Mouse (Mus musculus): Measurements from ENCODE around the gene Stk38l.
"Not testable (repeated sequence)": the region's sequence is repeated elsewhere in the genome, so short reads cannot be mapped to it uniquely, and the experiment has no call there.

The Stk38l gene

GRCm38 (mm10) chr6:146770808-146771207, 46.0 kb downstream of the Stk38l start:
- CTCF ChIA-PET = no interaction called here

GRCm38 (mm10) chr6:146775864-146776263, 51.1 kb downstream of the Stk38l start:
- CTCF ChIA-PET = not testable (repeated sequence)

- CTCF ChIA-PET = no interaction called here
Observed at GRCm38 (mm10) chr6:146776610-146777389, 52.0 kb downstream of the Stk38l start.

GRCm38 (mm10) chr6:146778055-146778454, 53.3 kb downstream of the Stk38l start:
- CTCF ChIA-PET = no interaction called here

- CTCF ChIA-PET = interaction anchor here (0.6 kb wide), 2 partner anchors 13 to 704 kb away, joined by 3 read pairs; no protein-coding TSS in a partner anchor
Observed at GRCm38 (mm10) chr6:146781566-146781965, 56.8 kb downstream of the Stk38l start.

GRCm38 (mm10) chr6:146793527-146793926, 68.7 kb downstream of the Stk38l start:
- CTCF ChIA-PET = no interaction called here

DNA sequence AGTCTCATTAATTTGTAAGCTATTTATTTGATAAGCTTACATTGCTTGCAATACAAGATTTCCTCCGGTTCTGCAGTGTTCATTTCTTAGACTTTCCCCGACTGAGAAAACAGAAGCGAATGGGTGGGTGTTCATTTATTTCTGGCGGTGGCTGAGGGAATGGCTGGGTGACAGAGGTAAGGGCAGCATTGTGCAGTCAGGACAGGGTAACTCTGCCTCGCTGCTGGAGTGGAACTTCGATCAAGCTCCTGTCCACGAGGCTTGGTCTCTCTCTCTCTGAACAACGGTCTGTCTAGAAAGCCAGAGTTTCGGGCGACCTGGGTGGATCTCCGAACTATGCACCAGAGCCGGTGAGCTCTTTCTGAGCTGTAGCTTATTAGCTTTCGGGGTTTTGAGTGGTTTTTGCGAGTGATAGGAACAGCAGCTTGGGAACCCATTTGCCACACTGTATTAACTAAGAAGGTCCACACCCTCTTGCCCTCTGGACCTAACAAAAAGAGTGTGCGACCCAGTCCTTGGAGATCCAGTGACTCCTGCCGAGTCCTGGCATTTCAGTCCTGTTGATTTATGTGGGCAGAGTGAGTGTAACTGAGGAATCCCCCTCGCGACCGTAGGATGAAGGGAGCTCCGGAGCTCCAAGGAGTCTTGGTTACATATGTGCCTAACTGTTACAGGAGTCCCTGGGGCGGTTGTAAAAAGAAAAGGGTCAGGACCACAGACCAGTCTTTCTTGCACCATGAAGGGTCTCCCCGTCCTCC, 70.5 kb downstream of the Stk38l start:
- CTCF ChIA-PET = interaction anchor here (0.6 kb wide), 2 partner anchors 13 to 14 kb away, joined by 3 read pairs; no protein-coding TSS in a partner anchor

- CTCF ChIA-PET = no interaction called here
Observed at GRCm38 (mm10) chr6:146795924-146796545, 71.2 kb downstream of the Stk38l start, which contains the start of gene Arntl2. Gene Arntl2 (plus strand): TSS chr6:146796055.

DNA sequence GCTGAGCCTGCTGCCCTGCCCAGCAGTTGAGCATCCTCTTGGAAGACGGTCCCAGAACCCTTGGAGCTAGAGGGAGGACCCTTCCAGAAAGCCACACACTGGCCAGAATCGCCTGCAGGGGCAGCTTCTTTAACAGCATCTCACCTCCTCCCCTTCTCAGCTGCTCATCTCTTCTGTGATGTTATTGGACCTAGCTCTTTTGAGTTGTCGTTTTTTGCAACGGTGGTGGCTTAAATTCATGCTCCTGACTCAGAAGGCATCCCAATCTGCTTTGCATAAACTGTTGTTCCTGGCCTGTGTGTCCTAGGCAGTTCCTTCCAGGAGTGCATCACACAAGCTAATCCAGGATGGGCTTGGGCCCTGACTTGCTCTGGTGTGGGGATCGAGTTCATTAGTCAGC, 72.7 kb downstream of the Stk38l start:
- CTCF ChIA-PET = no interaction called here

DNA sequence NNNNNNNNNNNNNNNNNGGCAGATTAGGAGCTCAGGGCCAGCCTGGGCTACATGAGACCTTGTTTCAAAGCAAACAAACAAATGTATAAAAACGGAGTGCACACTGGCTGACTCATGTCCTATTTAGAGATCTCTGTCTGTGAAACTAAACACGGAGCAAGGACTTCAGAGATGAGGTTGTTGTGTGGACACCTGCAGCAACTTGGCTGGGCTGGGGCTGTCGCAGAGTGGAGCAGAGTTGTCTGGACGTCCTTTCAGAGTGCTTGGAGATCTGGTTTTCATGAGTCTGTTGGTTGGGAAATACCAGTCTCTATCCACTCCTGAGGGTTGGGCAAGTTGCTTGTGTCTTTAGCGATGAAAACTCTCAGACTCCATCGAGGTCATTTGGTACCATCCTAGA, 85.2 kb downstream of the Stk38l start:
- CTCF ChIA-PET = no interaction called here

DNA sequence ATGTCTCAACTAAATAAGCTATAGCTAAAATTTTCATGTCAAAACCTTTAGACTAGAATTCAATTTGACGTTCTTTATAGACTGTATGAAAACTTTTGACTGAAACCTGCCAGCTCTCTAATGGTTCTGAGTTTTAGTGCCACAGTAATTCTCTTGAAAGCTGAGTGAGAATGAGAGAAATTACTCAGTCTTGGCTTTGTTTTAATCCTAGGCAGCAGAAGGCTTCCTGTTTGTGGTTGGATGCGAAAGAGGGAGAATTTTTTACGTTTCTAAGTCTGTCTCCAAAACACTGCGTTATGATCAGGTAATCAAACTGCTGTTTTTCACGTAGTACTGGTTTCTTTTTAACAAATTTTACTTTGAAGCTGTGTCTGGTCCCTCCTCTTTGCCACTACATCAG, 88.2 kb downstream of the Stk38l start:
- CTCF ChIA-PET = no interaction called here

GRCm38 (mm10) chr6:146820177-146820965, 95.6 kb downstream of the Stk38l start:
- CTCF ChIA-PET = no interaction called here

DNA sequence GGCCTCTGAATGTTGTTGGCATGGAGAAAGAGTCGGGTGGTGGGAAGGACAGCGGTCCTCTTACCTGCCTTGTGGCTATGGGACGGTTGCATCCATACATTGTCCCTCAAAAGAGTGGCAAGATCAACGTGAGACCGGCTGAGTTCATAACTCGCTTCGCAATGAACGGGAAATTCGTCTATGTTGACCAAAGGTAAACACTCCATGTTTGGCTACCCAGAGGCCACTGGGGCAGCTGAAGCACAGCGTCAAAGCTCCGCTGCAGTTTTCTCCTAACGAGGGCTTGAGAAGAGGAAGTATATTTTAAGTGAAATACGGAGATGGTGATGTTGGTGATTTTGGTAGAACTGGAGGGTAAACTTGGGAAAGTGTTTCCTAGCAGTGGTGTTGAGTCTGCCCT, 97.2 kb downstream of the Stk38l start:
- CTCF ChIA-PET = no interaction called here

DNA sequence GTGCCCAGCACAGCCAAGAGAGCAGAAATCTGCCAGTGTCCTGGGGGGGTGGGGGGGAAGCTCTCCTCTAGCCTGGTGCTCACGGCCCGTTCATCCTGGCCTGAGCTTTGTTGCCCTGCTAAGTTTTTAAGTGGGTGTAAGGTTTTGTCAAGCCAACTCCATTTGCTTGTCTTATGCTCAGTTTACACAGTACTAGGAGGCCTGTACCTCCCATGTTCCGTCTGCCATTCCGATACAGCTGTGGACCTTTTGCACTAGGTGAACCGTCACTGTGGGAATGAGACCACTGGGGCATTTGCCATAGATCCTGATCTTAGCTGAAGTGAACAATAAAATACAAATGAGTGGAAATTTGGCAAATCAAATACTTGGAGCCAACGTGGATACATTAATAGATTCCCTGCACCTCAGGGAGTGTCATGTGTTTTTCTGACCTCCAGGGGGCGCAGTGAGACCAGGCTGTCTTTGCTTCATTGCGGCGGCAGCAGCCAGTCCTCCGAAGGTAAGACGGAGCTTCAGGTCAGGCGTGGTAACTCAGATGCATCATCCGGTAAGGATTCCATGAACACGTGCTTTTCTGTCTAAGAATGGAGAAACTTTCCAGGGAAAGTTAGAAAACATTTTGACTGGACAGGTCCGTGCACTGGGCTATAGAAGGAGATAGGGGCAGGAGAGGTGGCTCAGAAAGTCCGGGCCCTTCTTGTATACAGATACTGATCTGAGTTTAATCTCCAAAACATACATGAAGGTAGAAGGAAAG, 100.1 kb downstream of the Stk38l start:
- CTCF ChIA-PET = no interaction called here

DNA sequence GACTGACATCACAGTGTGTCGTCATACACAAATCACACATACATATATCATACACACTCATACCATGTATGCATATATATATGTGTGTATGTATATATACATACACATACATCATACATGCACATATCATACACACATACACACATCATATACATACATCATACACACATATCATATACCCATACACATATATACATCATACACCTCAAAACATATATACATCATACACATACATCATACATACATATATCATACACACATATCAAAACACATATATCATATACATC, 100.6 kb downstream of the Stk38l start:
- CTCF ChIA-PET = no interaction called here

All from spleen, embryonic (tissue).